Mouse (Mus musculus) midbrain, embryonic 11.5 days (tissue): Measurements from ENCODE around the gene Clcc1. TPM values are rescaled to one million over a fixed set of nuclear protein-coding genes. Genes with fewer than 3 reads are reported as not detected.

Experiments
- ATAC-seq: fragments of 200-750 bp; cut with Nextera tagmentation; 2 replicates; pipeline ENCODE4 v1.8.0; 2017; ENCODE audit warnings: moderate TSS enrichment, moderate library complexity; ENCODE audit not compliant: low FRiP score
- DNase-seq: peaks from one replicate; pipeline ENCODE4 v3.0.0; 2015; ENCODE audit warnings: low spot score; ENCODE audit errors: missing footprints
- H3K27ac ChIP-seq: fragments of 300-500 bp; sonication (generic); 2 replicates; pipeline ENCODE4 v1.5.1; 2014; ENCODE audit warnings: low read depth, low read length
- H3K27me3 ChIP-seq: fragments of 300-500 bp; sonication (generic); 2 replicates; pipeline ENCODE4 v1.6.1; 2014; ENCODE audit warnings: mild to moderate bottlenecking, low read length, moderate library complexity, mixed read lengths; ENCODE audit not compliant: control insufficient read depth, insufficient read depth
- H3K36me3 ChIP-seq: fragments of 300-500 bp; sonication (generic); 2 replicates; pipeline ENCODE4 v1.6.1; 2014; ENCODE audit warnings: mild to moderate bottlenecking, low read length, moderate library complexity, mixed read lengths; ENCODE audit not compliant: control insufficient read depth, insufficient read depth
- H3K4me1 ChIP-seq: fragments of 300-500 bp; sonication (generic); 2 replicates; pipeline ENCODE4 v1.6.1; 2014; ENCODE audit warnings: low read length; ENCODE audit not compliant: control insufficient read depth, insufficient read depth
- H3K4me2 ChIP-seq: fragments of 300-500 bp; sonication (generic); 2 replicates; pipeline ENCODE4 v1.6.1; 2014; ENCODE audit warnings: mild to moderate bottlenecking, moderate library complexity
- H3K4me3 ChIP-seq: fragments of 300-500 bp; sonication (generic); 2 replicates; pipeline ENCODE4 v1.5.1; 2014; ENCODE audit warnings: low read depth, low read length
- H3K9ac ChIP-seq: fragments of 300-500 bp; sonication (generic); 2 replicates; pipeline ENCODE4 v1.6.1; 2014; ENCODE audit warnings: low read length
- H3K9me3 ChIP-seq: fragments of 300-500 bp; sonication (generic); 2 replicates; pipeline ENCODE4 v1.6.1; 2016; ENCODE audit warnings: low read length; ENCODE audit not compliant: control insufficient read depth
- WGBS: fragments of 180-500 bp; shearing (Covaris S2); extraction: QIAGEN DNeasy Blood & Tissue Kit; methylation state at CpG from one replicate; pipeline ENCODE4 v1.1.7; 2014; 5-methylcytosine and 5-hydroxymethylcytosine counted together
- polyA plus RNA-seq: library from polyadenylated mRNA; unstranded; fragments of >200 nt; fragmentation: Nextera tagmentation; extraction: Ambion mirVana; gene quantifications from 2 replicates; pipeline ENCODE4 v1.2.1, GENCODE M21; 2014

Clcc1 gene
- polyA plus RNA-seq, 1 experiment from 2014 or later: 76.2 TPM

GRCm38 (mm10) chr3:108717896-108718502, 64.3 kb downstream of the Clcc1 start:
- 91% methylated on average over 3 of the region's 3 CpGs for WGBS

GRCm38 (mm10) chr3:108719357-108719756, 65.6 kb downstream of the Clcc1 start:
- ATAC-seq: no peak
- DNase-seq: no peak
- 82% methylated on average over 2 of the region's 2 CpGs for WGBS
- Histone ChIP-seq H3K27me3 (no peaks in the 10 kb centered on the region), H3K9me3 (no peaks in the 10 kb centered on the region), H3K4me2 (no peak overlapping the region), H3K9ac (no peak overlapping the region), H3K27ac (no peak overlapping the region), H3K4me3 (no peak overlapping the region), H3K4me1 (peaks cover 17% of the 10 kb centered on the region; the same call in 1 of the 2 replicates), H3K36me3 (no peaks in the 10 kb centered on the region)

More at GRCm38 (mm10) chr3:108717896-108718502, 64.3 kb downstream of the Clcc1 start:
- no peak overlapping the region for H3K4me3 ChIP-seq
- no peak overlapping the region for H3K9ac ChIP-seq
- H3K36me3 ChIP-seq: no peaks in the 10 kb centered on the region
- no peak overlapping the region for H3K27ac ChIP-seq
- H3K9me3 ChIP-seq: no peaks in the 10 kb centered on the region
- H3K27me3 ChIP-seq: no peaks in the 10 kb centered on the region
- DNase-seq: peak; percentile 72
- no peak for ATAC-seq
- no peak overlapping the region for H3K4me2 ChIP-seq
- peaks cover 20% of the 10 kb centered on the region for H3K4me1 ChIP-seq

GRCm38 (mm10) chr3:108719761-108720160, 66.0 kb downstream of the Clcc1 start:
- Histone ChIP-seq H3K27me3 (no peaks in the 10 kb centered on the region), H3K9me3 (no peaks in the 10 kb centered on the region), H3K4me3 (no peak overlapping the region), H3K9ac (no peak overlapping the region), H3K4me2 (no peak overlapping the region), H3K36me3 (no peaks in the 10 kb centered on the region), H3K4me1 (peaks cover 17% of the 10 kb centered on the region; the same call in 1 of the 2 replicates), H3K27ac (no peak overlapping the region)
- WGBS: 89% methylated on average over 3 of the region's 3 CpGs
- peak; percentile 66 for DNase-seq
- no peak for ATAC-seq

- no peak for ATAC-seq
- WGBS: under 1% methylated on average over 42 of the region's 44 CpGs
- Histone ChIP-seq H3K27ac (peak overlapping the region; percentile 89), H3K9me3 (no peaks in the 10 kb centered on the region), H3K4me2 (peak overlapping the region; percentile 51), H3K27me3 (no peaks in the 10 kb centered on the region), H3K36me3 (no peaks in the 10 kb centered on the region), H3K9ac (peak overlapping the region; percentile 85), H3K4me1 (peaks cover 17% of the 10 kb centered on the region; the same call in 1 of the 2 replicates), H3K4me3 (peak overlapping the region; percentile 83)
- peak; percentile 95 for DNase-seq
Measured at GRCm38 (mm10) chr3:108721076-108721991, 67.6 kb downstream of the Clcc1 start.

GRCm38 (mm10) chr3:108722036-108722872, 68.5 kb downstream of the Clcc1 start, which contains the start of gene Gpsm2:
Gene Gpsm2 (minus strand): TSS chr3:108722309.
- 1% methylated on average over 53 of the region's 53 CpGs for WGBS
- peak; percentile 100 for DNase-seq
- peak; percentile 99 for ATAC-seq

GRCm38 (mm10) chr3:108726413-108726812, 72.7 kb downstream of the Clcc1 start:
- Histone ChIP-seq H3K36me3 (no peaks in the 10 kb centered on the region), H3K27me3 (no peaks in the 10 kb centered on the region), H3K9me3 (no peaks in the 10 kb centered on the region), H3K4me2 (no peak overlapping the region), H3K4me3 (no peak overlapping the region), H3K27ac (no peak overlapping the region), H3K9ac (no peak overlapping the region), H3K4me1 (peaks cover 5% of the 10 kb centered on the region; the same call in 1 of the 2 replicates)
- DNase-seq (peak; percentile 17), ATAC-seq (no peak)
- 89% methylated on average over 7 of the region's 7 CpGs for WGBS

More at GRCm38 (mm10) chr3:108722036-108722872, 68.5 kb downstream of the Clcc1 start, which contains the start of gene Gpsm2:
- H3K4me1 ChIP-seq: peaks cover 17% of the 10 kb centered on the region; the same call in 1 of the 2 replicates
- no peaks in the 10 kb centered on the region for H3K9me3 ChIP-seq
- H3K9ac ChIP-seq: peak within 1 kb of the TSS; percentile 85
- peak within 1 kb of the TSS; percentile 51 for H3K4me2 ChIP-seq
- H3K4me3 ChIP-seq: peak within 1 kb of the TSS; percentile 83
- H3K36me3 ChIP-seq: no peaks in the 10 kb centered on the region
- H3K27ac ChIP-seq: peak within 1 kb of the TSS; percentile 89
- no peaks in the 10 kb centered on the region for H3K27me3 ChIP-seq

GRCm38 (mm10) chr3:108727344-108727743, 73.6 kb downstream of the Clcc1 start:
- ATAC-seq (no peak), DNase-seq (peak; percentile 4)
- no peak overlapping the region for H3K4me3 ChIP-seq
- H3K9me3 ChIP-seq: no peaks in the 10 kb centered on the region
- no peak overlapping the region for H3K27ac ChIP-seq
- H3K4me2 ChIP-seq: no peak overlapping the region
- no peaks in the 10 kb centered on the region for H3K27me3 ChIP-seq
- no peaks in the 10 kb centered on the region for H3K36me3 ChIP-seq
- peaks cover 5% of the 10 kb centered on the region; the same call in 1 of the 2 replicates for H3K4me1 ChIP-seq
- H3K9ac ChIP-seq: no peak overlapping the region

- 94% methylated on average over 3 of the region's 3 CpGs for WGBS
- Histone ChIP-seq H3K4me3 (no peak overlapping the region), H3K9me3 (no peaks in the 10 kb centered on the region), H3K4me2 (no peak overlapping the region), H3K36me3 (no peaks in the 10 kb centered on the region), H3K4me1 (peaks cover 3% of the 10 kb centered on the region; the same call in 1 of the 2 replicates), H3K27me3 (no peaks in the 10 kb centered on the region), H3K27ac (no peak overlapping the region), H3K9ac (no peak overlapping the region)
- DNase-seq (peak; percentile 10), ATAC-seq (no peak)
Measured at GRCm38 (mm10) chr3:108727776-108728175, 74.1 kb downstream of the Clcc1 start.
